Mouse (Mus musculus): ENCODE results near the gene Kif21b. TPM values are rescaled to one million over a fixed set of nuclear protein-coding genes. Genes with fewer than 3 reads are reported as not detected.

The Kif21b gene
- polyA plus RNA-seq, 1 experiment from 2014 or later: 2.9 TPM

DNA sequence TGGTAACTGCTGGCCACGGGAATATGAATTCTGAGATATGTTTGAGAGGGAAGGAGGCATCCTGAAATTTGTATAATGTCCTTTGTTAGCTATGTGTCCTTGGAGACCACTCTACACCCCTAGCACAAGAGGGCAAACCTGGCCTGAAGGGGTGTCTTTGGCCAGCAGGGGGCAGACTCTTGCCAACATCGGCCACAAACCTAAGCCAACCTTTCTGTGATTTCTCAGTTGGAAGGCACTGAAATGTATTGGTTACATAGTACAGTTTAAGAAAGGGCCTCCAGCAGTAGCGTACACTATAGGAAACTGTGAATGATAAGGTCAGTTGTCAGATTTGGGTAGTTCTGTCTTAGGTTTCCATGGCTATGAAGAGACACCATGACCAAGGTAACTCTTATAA is 15.0 kb upstream of the Kif21b start:
- Histone ChIP-seq H3K36me3 (no peaks in the 10 kb centered on the region), H3K9me3 (replicated peaks) (no peaks in the 10 kb centered on the region), H3K4me1 (peaks cover 17% of the 10 kb centered on the region), H3K4me2 (no peak overlapping the region), H3K9ac (no peak overlapping the region), H3K27me3 (replicated peaks) (peaks cover 12% of the 10 kb centered on the region; the same call in 1 of the 2 replicates), H3K4me3 (no peak overlapping the region), H3K27ac (no peak overlapping the region)
- WGBS (ENCODE audit: insufficient replicate concordance): 12% methylated on average over 3 of the region's 3 CpGs
- no peak for ATAC-seq

DNA sequence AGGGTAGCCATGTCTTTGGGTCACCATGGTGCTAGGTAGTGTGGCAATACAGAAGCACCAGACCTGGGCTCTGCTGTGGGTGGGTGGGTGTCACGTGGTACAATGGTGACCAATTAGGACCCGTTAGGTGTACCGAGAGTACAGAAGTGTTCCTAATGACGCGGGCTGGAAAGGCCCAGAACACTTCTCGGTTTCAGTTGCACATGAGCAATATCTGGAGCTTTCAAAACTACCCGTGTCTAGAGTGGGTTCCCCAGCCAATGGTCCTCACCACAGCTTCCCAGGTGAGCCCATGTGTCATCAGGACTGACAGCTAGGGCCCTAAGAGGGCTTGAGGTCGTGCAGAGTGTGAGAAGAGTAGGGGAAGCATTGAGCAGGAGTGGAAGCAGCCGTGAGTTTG is 14.1 kb upstream of the Kif21b start:
- Histone ChIP-seq H3K4me1 (peaks cover 17% of the 10 kb centered on the region), H3K27me3 (replicated peaks) (peaks cover 6% of the 10 kb centered on the region; the same call in 1 of the 2 replicates), H3K36me3 (no peaks in the 10 kb centered on the region), H3K9ac (no peak overlapping the region), H3K9me3 (replicated peaks) (no peaks in the 10 kb centered on the region), H3K27ac (no peak overlapping the region), H3K4me2 (no peak overlapping the region), H3K4me3 (no peak overlapping the region)
- WGBS (ENCODE audit: insufficient replicate concordance): 68% methylated on average over 9 of the region's 9 CpGs
- ATAC-seq: no peak

DNA sequence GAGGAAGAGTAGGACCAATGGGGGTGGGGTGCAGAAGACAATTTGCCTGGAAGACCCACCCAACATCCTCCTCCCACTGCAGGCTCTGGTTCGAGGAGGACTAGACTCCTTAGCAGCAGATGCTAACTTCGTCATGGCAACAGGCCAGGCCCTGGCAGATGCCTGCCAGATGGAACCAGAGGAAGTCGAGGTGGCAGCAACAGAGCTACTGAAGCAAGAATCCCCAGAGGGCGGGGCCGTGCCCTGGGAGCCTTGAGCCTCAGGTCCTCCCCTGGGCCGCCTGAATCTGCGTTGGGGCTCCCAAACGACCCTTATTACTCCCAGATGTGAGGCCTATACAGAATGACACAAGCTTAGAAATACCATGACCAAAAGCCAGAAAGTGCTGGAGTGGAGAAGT is 12.3 kb upstream of the Kif21b start:
- no peak overlapping the region for H3K4me2 ChIP-seq
- H3K4me1 ChIP-seq: peaks cover 17% of the 10 kb centered on the region
- 49% methylated on average over 8 of the region's 8 CpGs for WGBS (ENCODE audit: insufficient replicate concordance)
- no peak for ATAC-seq
- no peak overlapping the region for H3K9ac ChIP-seq
- no peaks in the 10 kb centered on the region for H3K9me3 ChIP-seq (replicated peaks)
- H3K27ac ChIP-seq: no peak overlapping the region
- no peak overlapping the region for H3K4me3 ChIP-seq
- peaks cover 6% of the 10 kb centered on the region; the same call in 1 of the 2 replicates for H3K27me3 ChIP-seq (replicated peaks)
- no peaks in the 10 kb centered on the region for H3K36me3 ChIP-seq

DNA sequence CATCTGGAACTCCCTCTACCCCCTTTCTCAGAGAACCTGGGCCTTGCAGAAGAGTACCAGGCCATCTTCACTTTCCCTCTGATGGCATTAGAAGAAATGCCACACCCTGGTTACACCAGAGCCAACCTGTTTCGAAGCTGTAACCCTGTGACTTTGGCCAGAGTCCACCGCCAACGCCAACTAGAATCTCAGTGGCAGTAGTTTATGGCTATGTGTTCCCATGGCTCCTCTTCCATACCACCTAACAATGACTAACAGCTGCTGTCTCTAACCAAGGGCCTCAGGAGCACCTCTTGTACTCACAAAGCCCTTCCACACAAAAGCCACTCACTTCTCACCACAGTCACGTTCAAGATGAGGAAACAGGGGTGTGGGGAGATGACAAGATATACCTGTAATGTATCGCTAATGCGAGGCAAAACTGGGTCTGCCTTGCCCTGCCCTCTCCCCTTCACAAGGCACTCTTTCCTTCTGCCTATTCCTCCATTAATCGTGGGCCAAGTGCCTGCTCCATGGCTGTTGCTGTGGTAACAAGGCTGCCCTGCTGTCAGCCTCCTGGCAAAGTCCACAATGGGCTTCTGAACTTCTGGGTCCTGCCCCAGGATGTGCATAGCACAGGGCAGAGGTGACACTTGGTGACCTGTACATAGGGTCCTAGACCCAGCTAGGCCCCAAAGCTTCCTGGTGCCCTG is 11.5 kb upstream of the Kif21b start:
- WGBS (ENCODE audit: insufficient replicate concordance): 69% methylated on average over 7 of the region's 7 CpGs
- H3K9me3 ChIP-seq (replicated peaks): no peaks in the 10 kb centered on the region

DNA sequence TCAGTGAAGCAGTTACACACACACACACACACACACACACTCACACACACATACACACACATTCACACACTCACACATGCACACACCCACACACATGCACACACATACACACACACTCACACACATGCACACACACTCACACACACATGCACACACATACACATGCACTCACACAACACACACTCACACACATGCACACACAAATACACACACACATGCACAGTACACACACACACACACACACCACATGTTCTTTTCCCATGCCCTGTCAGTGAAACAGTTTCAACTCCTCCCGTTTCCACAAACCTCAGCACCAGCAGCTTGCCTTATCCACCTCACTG is 11.0 kb upstream of the Kif21b start:
- no peak overlapping the region for H3K4me3 ChIP-seq
- no peak overlapping the region for H3K4me2 ChIP-seq
- ATAC-seq: no peak
- H3K36me3 ChIP-seq: no peaks in the 10 kb centered on the region
- peaks cover 6% of the 10 kb centered on the region; the same call in 1 of the 2 replicates for H3K27me3 ChIP-seq (replicated peaks)
- no peak overlapping the region for H3K9ac ChIP-seq
- WGBS (ENCODE audit: insufficient replicate concordance): 9% methylated on average over 1 of the region's 1 CpGs
- no peaks in the 10 kb centered on the region for H3K9me3 ChIP-seq (replicated peaks)
- H3K27ac ChIP-seq: no peak overlapping the region
- H3K4me1 ChIP-seq: peaks cover 26% of the 10 kb centered on the region

More for the DNA sequence above, 11.5 kb upstream of the Kif21b start:
- H3K4me1 ChIP-seq: peaks cover 23% of the 10 kb centered on the region
- H3K36me3 ChIP-seq: no peaks in the 10 kb centered on the region
- H3K9ac ChIP-seq: no peak overlapping the region
- ATAC-seq: no peak
- H3K27ac ChIP-seq: no peak overlapping the region
- H3K4me3 ChIP-seq: no peak overlapping the region
- H3K4me2 ChIP-seq: no peak overlapping the region
- peaks cover 6% of the 10 kb centered on the region; the same call in 1 of the 2 replicates for H3K27me3 ChIP-seq (replicated peaks)

DNA sequence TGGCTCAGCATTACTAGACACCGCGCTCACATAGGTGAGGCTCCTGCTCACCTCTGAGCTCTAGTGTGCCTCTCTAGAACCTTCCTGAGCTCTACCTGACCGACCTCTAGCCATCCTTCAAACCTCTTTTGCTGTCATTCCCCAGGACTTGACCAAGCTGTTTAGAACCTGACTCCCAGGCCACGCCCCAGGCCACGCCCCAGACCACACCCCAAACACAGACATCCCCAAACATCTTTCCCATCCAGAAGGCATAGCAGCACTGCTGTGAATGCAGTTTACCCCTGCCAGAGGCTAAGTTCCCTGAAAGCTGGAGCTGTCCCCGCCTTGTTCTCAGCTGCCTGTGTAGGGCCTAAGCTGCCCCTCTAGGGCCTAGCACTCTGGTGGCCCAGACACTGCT is 10.4 kb upstream of the Kif21b start:
- peaks cover 27% of the 10 kb centered on the region for H3K4me1 ChIP-seq
- no peaks in the 10 kb centered on the region for H3K36me3 ChIP-seq
- no peaks in the 10 kb centered on the region for H3K9me3 ChIP-seq (replicated peaks)
- H3K27me3 ChIP-seq (replicated peaks): peaks cover 6% of the 10 kb centered on the region; the same call in 1 of the 2 replicates
- H3K27ac ChIP-seq: no peak overlapping the region
- H3K4me2 ChIP-seq: no peak overlapping the region
- 37% methylated on average over 6 of the region's 6 CpGs for WGBS (ENCODE audit: insufficient replicate concordance)
- ATAC-seq: peak; percentile 62
- no peak overlapping the region for H3K9ac ChIP-seq
- no peak overlapping the region for H3K4me3 ChIP-seq

DNA sequence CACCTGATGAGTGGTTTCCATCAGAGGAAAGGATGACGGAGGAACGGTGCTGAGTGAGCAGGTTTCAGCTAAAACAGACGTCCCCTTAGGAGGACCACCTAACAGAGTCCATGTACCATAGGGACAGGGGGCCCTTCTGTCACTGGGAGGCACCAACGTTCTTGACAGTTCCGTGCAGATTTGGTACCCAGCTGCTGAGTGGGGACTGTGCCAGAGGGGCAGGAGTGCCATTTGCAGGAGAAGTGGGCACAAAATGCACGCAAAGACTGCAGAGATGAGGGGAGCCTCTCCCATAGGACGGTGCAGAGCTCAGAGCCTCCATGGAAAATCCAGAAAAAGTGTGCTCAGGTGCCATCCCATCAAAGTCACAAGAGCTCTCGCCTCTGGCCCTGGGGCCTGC is 9.2 kb upstream of the Kif21b start:
- Histone ChIP-seq H3K4me3 (no peak overlapping the region), H3K36me3 (no peaks in the 10 kb centered on the region)
- ATAC-seq: no peak

DNA sequence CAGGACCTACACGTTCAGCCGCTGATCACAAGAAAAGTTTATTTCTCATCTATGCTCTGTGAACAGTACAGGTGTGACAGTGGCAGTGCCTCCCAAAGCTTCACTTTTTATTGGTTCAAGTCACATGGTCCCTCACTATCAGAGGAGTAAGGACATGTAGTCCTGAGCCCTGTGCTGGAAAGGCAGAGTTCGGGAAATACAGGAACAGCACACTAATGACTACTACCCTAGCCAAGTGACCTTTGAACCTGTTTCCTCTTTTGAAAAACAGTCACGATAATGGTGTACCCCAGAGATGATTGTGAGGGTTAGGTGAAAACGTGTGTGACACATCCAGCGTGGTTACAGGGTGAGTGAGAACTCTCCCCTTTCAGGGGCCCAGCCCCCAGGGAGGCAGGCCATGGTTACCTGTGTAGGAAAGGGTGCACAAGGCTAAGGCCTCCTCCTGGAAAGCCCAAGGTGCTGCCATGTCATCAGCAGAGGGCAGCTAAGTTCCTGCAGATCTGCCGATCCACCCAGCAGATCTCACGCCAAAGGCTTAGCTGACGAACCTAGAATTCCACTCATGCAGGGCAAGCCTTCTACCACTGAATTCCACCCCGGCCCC is 4.9 kb upstream of the Kif21b start:
- Histone ChIP-seq H3K27ac (no peak overlapping the region), H3K36me3 (no peaks in the 10 kb centered on the region), H3K9me3 (replicated peaks) (no peaks in the 10 kb centered on the region), H3K27me3 (replicated peaks) (peaks cover 10% of the 10 kb centered on the region), H3K4me2 (no peak overlapping the region), H3K4me1 (peaks cover 60% of the 10 kb centered on the region), H3K9ac (no peak overlapping the region), H3K4me3 (no peak overlapping the region)
- 53% methylated on average over 10 of the region's 10 CpGs for WGBS (ENCODE audit: insufficient replicate concordance)
- ATAC-seq: no peak

More for the DNA sequence above, 9.2 kb upstream of the Kif21b start:
- Histone ChIP-seq H3K9me3 (replicated peaks) (no peaks in the 10 kb centered on the region), H3K27ac (no peak overlapping the region), H3K9ac (no peak overlapping the region), H3K4me1 (peaks cover 37% of the 10 kb centered on the region), H3K27me3 (replicated peaks) (peaks cover 2% of the 10 kb centered on the region; the same call in 1 of the 2 replicates), H3K4me2 (no peak overlapping the region)
- 75% methylated on average over 8 of the region's 8 CpGs for WGBS (ENCODE audit: insufficient replicate concordance)

DNA sequence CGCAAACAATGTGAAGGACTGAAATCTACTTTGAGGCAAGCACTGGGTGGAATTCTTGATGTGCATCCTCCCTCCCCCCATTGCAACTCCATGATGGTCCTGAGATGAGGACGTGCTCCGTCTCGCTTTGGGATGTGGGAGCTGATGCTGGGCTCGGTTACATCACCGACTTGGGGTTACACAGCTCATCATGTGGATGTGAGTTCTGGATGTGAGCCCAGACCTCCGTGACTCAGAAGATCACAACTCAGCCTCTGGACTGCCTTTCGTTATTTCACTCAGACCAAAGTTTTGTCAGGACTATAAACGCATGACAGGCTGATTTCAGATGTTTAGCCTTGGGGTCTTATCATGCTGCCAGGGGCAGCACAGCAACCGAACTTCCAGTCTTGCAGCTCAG is 4.3 kb upstream of the Kif21b start:
- H3K27me3 ChIP-seq (replicated peaks): peaks cover 10% of the 10 kb centered on the region
- no peak overlapping the region for H3K4me3 ChIP-seq
- no peak for ATAC-seq
- H3K4me2 ChIP-seq: no peak overlapping the region
- 55% methylated on average over 10 of the region's 10 CpGs for WGBS (ENCODE audit: insufficient replicate concordance)
- no peak overlapping the region for H3K27ac ChIP-seq
- no peak overlapping the region for H3K9ac ChIP-seq
- peaks cover 66% of the 10 kb centered on the region for H3K4me1 ChIP-seq
- no peaks in the 10 kb centered on the region for H3K36me3 ChIP-seq
- no peaks in the 10 kb centered on the region for H3K9me3 ChIP-seq (replicated peaks)

DNA sequence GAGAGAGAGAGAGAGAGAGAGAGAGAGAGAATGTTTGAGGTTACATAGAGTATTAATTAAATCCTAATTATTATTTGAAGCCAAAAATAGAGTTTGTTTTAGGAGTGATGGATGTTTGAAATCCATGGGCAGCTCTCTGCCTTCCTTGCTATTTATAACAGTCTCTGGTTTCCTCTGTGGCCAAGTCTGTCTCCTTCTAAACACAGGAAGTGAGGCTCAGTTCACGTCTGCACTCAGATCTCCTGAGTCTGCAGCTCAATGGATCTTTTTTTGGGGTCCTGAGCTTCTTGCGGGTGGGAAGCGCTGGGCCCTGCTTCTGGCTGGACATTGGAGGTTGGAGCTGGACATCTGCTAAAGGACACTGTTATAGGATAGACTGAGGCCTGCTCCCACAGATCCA is 3.3 kb upstream of the Kif21b start:
- Histone ChIP-seq H3K9ac (no peak overlapping the region), H3K4me1 (peaks cover 76% of the 10 kb centered on the region), H3K4me3 (no peak overlapping the region), H3K36me3 (no peaks in the 10 kb centered on the region), H3K27me3 (replicated peaks) (peaks cover 10% of the 10 kb centered on the region), H3K4me2 (no peak overlapping the region), H3K27ac (peak overlapping the region; percentile 62), H3K9me3 (replicated peaks) (no peaks in the 10 kb centered on the region)
- no peak for ATAC-seq
- WGBS (ENCODE audit: insufficient replicate concordance): 24% methylated on average over 3 of the region's 3 CpGs

DNA sequence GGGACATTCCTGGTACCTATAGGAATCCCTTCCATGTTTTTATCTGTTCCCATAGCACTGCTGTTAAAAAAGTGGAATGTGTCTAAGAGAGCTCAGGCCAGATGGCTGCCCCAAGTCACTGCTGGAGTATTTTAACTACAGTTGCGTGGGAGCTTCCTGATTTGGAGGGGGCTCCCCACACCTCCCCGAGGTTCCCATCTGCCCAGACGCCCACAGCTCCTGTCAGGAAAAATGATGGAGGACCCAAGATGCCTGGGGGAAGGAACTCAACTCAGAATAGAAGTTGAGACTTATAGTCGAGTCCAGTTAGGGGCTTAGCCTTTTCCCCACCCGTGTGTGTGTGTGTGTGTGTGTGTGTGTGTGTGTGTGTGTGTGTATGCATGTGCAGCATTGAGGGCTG is 2.8 kb upstream of the Kif21b start:
- Histone ChIP-seq H3K27me3 (replicated peaks) (peaks cover 10% of the 10 kb centered on the region), H3K4me1 (peaks cover 81% of the 10 kb centered on the region), H3K36me3 (no peaks in the 10 kb centered on the region), H3K9ac (no peak overlapping the region), H3K4me3 (no peak overlapping the region), H3K27ac (peak overlapping the region; percentile 62), H3K4me2 (no peak overlapping the region), H3K9me3 (replicated peaks) (no peaks in the 10 kb centered on the region)
- ATAC-seq: no peak
- 34% methylated on average over 5 of the region's 5 CpGs for WGBS (ENCODE audit: insufficient replicate concordance)

DNA sequence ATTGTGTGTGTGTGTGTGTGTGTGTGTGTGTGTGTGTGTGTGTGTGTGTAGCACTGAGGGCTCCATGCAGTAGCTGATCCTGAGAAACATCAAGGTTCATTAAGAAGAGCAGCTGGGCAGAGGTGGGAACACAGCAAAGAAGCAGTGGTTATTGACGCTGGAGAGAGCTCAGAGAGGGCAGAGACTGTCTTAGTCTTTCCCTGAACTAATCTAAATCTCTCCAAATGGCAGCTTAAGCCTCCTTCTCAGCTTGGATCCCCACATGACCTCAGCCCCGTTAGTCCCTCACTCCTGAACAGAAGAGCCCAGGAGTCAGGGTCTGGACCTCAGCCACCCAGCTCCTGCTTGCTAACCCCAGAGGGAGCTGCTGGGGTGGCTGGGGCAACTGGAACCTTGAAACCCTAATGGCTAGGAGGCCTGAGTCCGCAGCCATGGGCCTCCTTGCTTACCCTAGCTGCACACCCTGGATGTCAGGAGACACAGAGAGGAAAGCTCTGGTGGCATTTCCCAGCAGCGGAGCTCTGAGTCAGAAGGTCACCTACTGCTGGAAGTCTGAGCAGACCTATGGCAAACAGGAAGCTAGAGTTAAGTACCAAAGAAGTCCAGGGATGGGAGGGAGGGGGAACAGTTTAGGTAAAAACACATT is 2.1 kb upstream of the Kif21b start:
- peak overlapping the region; percentile 46 for H3K27ac ChIP-seq
- H3K4me3 ChIP-seq: no peak overlapping the region

More for the DNA sequence above, 2.1 kb upstream of the Kif21b start:
- no peak for ATAC-seq
- WGBS (ENCODE audit: insufficient replicate concordance): 58% methylated on average over 4 of the region's 4 CpGs
- Histone ChIP-seq H3K36me3 (no peaks in the 10 kb centered on the region), H3K9ac (no peak overlapping the region), H3K4me1 (peaks cover 88% of the 10 kb centered on the region), H3K27me3 (replicated peaks) (peaks cover 10% of the 10 kb centered on the region), H3K4me2 (no peak overlapping the region), H3K9me3 (replicated peaks) (no peaks in the 10 kb centered on the region)
